Mouse (Mus musculus): ENCODE measurements around the gene Pld4. TPM values are rescaled to one million over a fixed set of nuclear protein-coding genes. Genes with fewer than 3 reads are reported as not detected.
A peak's percentile ranks its signal among the peaks of the same experiment; 100 is the strongest.

Gene Pld4
- total and polyA plus RNA-seq, 2 experiments from 2014 or later, result 8.8 to 12.6 TPM

DNA sequence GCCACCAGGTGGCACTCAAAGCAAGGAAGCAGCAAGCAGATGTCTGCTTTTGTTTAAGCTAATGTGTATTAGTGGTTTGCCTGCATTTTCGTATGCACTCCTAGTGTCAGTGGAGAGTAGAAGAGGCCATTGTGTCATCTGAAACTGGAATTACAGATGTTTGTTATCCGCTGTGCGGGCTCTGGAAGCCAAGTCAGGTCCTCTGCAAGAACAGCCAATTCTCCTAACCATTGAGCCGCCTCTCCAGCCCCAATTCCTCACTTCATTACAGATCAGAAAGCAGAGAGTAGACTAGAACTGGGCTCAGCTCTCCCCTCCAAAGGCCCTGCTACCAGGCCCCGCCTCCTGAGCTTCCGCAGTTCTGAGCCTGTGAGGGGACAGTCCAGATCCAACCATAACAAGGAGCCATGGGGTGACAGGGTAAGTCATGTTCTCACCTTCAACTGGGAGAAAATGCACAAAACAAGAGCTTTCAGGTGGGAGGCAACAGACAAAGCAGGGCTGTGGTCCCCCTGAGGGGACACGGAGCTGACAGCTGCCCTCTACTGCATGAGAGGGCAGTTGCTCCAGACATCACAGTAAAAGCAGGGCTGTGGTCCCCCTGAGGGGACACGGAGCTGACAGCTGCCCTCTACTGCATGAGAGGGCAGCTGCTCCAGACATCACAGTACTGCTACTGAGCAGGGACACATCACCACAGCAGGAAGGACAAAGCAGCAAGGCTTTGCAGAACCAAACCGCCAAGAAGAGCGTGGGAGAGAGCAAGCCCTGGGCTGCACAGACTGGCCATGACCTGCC is 13.4 kb upstream of the Pld4 start:
- Histone ChIP-seq H3K9ac (replicated peaks; ENCODE audit: low read length, poor library complexity, severe bottlenecking) (peak overlapping the region; percentile 36; the same call in 1 of the 2 replicates), H3K4me2 (ENCODE audit: low read depth, low read length, poor library complexity, severe bottlenecking) (no peak overlapping the region), H3K4me3 (ENCODE audit: low read depth, low read length) (no peak overlapping the region), H3K4me1 (ENCODE audit: insufficient read depth, low read length) (0 out of 2 replicates have a peak, but pooled peaks cover 3% of the 10 kb centered on the region), H3K9me3 (ENCODE audit: low read length) (no peaks in the 10 kb centered on the region), H3K36me3 (ENCODE audit: insufficient read depth, low read length) (peaks cover 25% of the 10 kb centered on the region), H3K27ac (ENCODE audit: low read depth, low read length) (peak overlapping the region; percentile 90), H3K27me3 (ENCODE audit: insufficient read depth, low read length) (no peaks in the 10 kb centered on the region)
- peak; percentile 90 for DNase-seq (ENCODE audit: low spot score)
- peak; percentile 89 for TF ChIP-seq CTCF (IDR thresholded peaks at IDR 0.05)
- ATAC-seq (ENCODE audit: low FRiP score), result peak; percentile 70
- 16% methylated on average over 10 of the region's 10 CpGs for WGBS

GRCm38 (mm10) chr12:112747606-112747970 is 12.9 kb upstream of the Pld4 start:
- DNase-seq (ENCODE audit: low spot score), result no peak
- H3K27ac ChIP-seq (ENCODE audit: low read depth, low read length), result peak overlapping the region; percentile 90
- no peak for TF ChIP-seq CTCF (IDR thresholded peaks at IDR 0.05)
- H3K9me3 ChIP-seq (ENCODE audit: low read length), result no peaks in the 10 kb centered on the region
- ATAC-seq (ENCODE audit: low FRiP score), result no peak
- peaks cover 25% of the 10 kb centered on the region for H3K36me3 ChIP-seq (ENCODE audit: insufficient read depth, low read length)
- no peak overlapping the region for H3K4me3 ChIP-seq (ENCODE audit: low read depth, low read length)
- H3K4me1 ChIP-seq (ENCODE audit: insufficient read depth, low read length), result 0 out of 2 replicates have a peak, but pooled peaks cover 3% of the 10 kb centered on the region
- 70% methylated on average over 8 of the region's 8 CpGs for WGBS
- no peak overlapping the region for H3K4me2 ChIP-seq (ENCODE audit: low read depth, low read length, poor library complexity, severe bottlenecking)
- H3K9ac ChIP-seq (replicated peaks; ENCODE audit: low read length, poor library complexity, severe bottlenecking), result peak overlapping the region; percentile 36; the same call in 1 of the 2 replicates
- H3K27me3 ChIP-seq (ENCODE audit: insufficient read depth, low read length), result no peaks in the 10 kb centered on the region

GRCm38 (mm10) chr12:112750976-112751375 is 9.5 kb upstream of the Pld4 start:
- no peak overlapping the region for H3K27ac ChIP-seq (ENCODE audit: low read depth, low read length)
- ATAC-seq (ENCODE audit: low FRiP score) (no peak), DNase-seq (ENCODE audit: low spot score) (no peak)
- no peaks in the 10 kb centered on the region for H3K27me3 ChIP-seq (ENCODE audit: insufficient read depth, low read length)
- H3K36me3 ChIP-seq (ENCODE audit: insufficient read depth, low read length), result no peaks in the 10 kb centered on the region
- H3K9me3 ChIP-seq (ENCODE audit: low read length), result no peaks in the 10 kb centered on the region
- 0 out of 2 replicates have a peak, but pooled peaks cover 3% of the 10 kb centered on the region for H3K4me1 ChIP-seq (ENCODE audit: insufficient read depth, low read length)
- 90% methylated on average over 12 of the region's 12 CpGs for WGBS
- H3K4me3 ChIP-seq (ENCODE audit: low read depth, low read length), result no peak overlapping the region
- no peak overlapping the region for H3K9ac ChIP-seq (replicated peaks; ENCODE audit: low read length, poor library complexity, severe bottlenecking)
- no peak overlapping the region for H3K4me2 ChIP-seq (ENCODE audit: low read depth, low read length, poor library complexity, severe bottlenecking)
- TF ChIP-seq CTCF (IDR thresholded peaks at IDR 0.05), result no peak

DNA sequence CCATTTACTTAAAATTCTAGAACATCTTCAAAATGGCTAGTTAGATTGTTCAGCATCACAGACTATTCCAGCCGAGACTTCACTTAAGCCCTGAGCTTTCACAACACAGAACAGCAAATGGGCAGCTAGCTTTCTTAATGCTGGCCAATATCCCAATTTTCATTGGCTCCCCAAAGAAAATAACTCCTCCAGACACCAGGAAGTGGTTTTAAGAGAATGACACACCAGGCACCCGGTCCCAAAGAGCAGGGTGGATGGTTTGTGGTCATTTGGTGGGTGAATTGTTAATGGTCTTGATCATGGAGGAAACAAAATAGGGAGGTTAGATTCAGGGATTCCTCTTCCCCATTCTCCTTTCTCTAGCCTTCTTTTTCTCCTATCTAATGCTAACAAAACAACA is 8.1 kb upstream of the Pld4 start:
- DNase-seq (ENCODE audit: low spot score) (no peak), ATAC-seq (ENCODE audit: low FRiP score) (no peak)
- Histone ChIP-seq H3K9ac (replicated peaks; ENCODE audit: low read length, poor library complexity, severe bottlenecking) (no peak overlapping the region), H3K4me1 (ENCODE audit: insufficient read depth, low read length) (no peaks in the 10 kb centered on the region), H3K27ac (ENCODE audit: low read depth, low read length) (no peak overlapping the region), H3K4me3 (ENCODE audit: low read depth, low read length) (no peak overlapping the region), H3K4me2 (ENCODE audit: low read depth, low read length, poor library complexity, severe bottlenecking) (no peak overlapping the region), H3K9me3 (ENCODE audit: low read length) (no peaks in the 10 kb centered on the region), H3K36me3 (ENCODE audit: insufficient read depth, low read length) (no peaks in the 10 kb centered on the region), H3K27me3 (ENCODE audit: insufficient read depth, low read length) (no peaks in the 10 kb centered on the region)
- 46% methylated on average over 2 of the region's 2 CpGs for WGBS
- no peak for TF ChIP-seq CTCF (IDR thresholded peaks at IDR 0.05)

GRCm38 (mm10) chr12:112755900-112756299 is 4.6 kb upstream of the Pld4 start:
- TF ChIP-seq CTCF (IDR thresholded peaks at IDR 0.05), result no peak
- Histone ChIP-seq H3K36me3 (ENCODE audit: insufficient read depth, low read length) (no peaks in the 10 kb centered on the region), H3K4me3 (ENCODE audit: low read depth, low read length) (no peak overlapping the region), H3K4me2 (ENCODE audit: low read depth, low read length, poor library complexity, severe bottlenecking) (no peak overlapping the region), H3K27ac (ENCODE audit: low read depth, low read length) (no peak overlapping the region), H3K9ac (replicated peaks; ENCODE audit: low read length, poor library complexity, severe bottlenecking) (no peak overlapping the region), H3K27me3 (ENCODE audit: insufficient read depth, low read length) (no peaks in the 10 kb centered on the region), H3K4me1 (ENCODE audit: insufficient read depth, low read length) (no peaks in the 10 kb centered on the region), H3K9me3 (ENCODE audit: low read length) (no peaks in the 10 kb centered on the region)
- ATAC-seq (ENCODE audit: low FRiP score) (no peak), DNase-seq (ENCODE audit: low spot score) (no peak)
- WGBS, result 80% methylated on average over 4 of the region's 4 CpGs

DNA sequence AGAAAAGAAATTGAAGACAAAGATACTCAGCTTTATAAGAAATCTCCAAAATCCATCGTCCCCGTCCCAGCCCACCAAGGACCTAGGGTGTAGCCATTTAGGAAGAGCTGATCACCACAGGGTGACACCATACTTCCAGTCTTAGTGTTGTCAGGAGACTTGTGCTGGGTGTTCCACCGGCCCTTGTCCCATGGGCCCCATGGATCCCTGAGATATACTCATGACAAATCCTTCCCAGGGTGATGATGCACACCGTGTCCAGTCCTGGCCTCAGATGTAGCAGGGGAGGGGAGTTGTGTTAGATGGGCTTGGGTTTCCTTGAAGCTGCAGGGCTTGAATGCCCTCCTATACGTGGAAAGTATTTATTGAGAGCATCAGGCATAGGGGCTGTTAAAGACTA is 2.6 kb upstream of the Pld4 start:
- ATAC-seq (ENCODE audit: low FRiP score) (no peak), DNase-seq (ENCODE audit: low spot score) (no peak)
- Histone ChIP-seq H3K4me2 (ENCODE audit: low read depth, low read length, poor library complexity, severe bottlenecking) (no peak overlapping the region), H3K27ac (ENCODE audit: low read depth, low read length) (no peak overlapping the region), H3K4me3 (ENCODE audit: low read depth, low read length) (no peak overlapping the region), H3K36me3 (ENCODE audit: insufficient read depth, low read length) (no peaks in the 10 kb centered on the region), H3K27me3 (ENCODE audit: insufficient read depth, low read length) (no peaks in the 10 kb centered on the region), H3K9ac (replicated peaks; ENCODE audit: low read length, poor library complexity, severe bottlenecking) (no peak overlapping the region), H3K4me1 (ENCODE audit: insufficient read depth, low read length) (no peaks in the 10 kb centered on the region), H3K9me3 (ENCODE audit: low read length) (no peaks in the 10 kb centered on the region)
- TF ChIP-seq CTCF (IDR thresholded peaks at IDR 0.05), result no peak
- 92% methylated on average over 5 of the region's 5 CpGs for WGBS
